Mouse (Mus musculus) liver, embryonic 16.5 days (tissue): ENCODE measurements around the gene Prkcd. TPM values are rescaled to one million over a fixed set of nuclear protein-coding genes. Genes with fewer than 3 reads are reported as not detected.

Experiments
- ATAC-seq: fragments of 200-750 bp; cut with Nextera tagmentation; 2 replicates; pipeline ENCODE4 v1.8.0; 2017; ENCODE audit warnings: low read depth, mild to moderate bottlenecking, moderate number of reproducible peaks, moderate library complexity
- H3K27ac ChIP-seq: fragments of 300-500 bp; sonication (generic); 2 replicates; pipeline ENCODE4 v1.5.1; 2014; ENCODE audit warnings: mild to moderate bottlenecking, low read length
- H3K27me3 ChIP-seq: fragments of 300-500 bp; sonication (generic); 2 replicates; pipeline ENCODE4 v1.6.1; 2014; ENCODE audit warnings: low read depth, low read length, mixed read lengths; ENCODE audit not compliant: control insufficient read depth, insufficient read depth
- H3K36me3 ChIP-seq: fragments of 300-500 bp; sonication (generic); 2 replicates; pipeline ENCODE4 v1.6.1; 2014; ENCODE audit warnings: mild to moderate bottlenecking; ENCODE audit not compliant: control insufficient read depth, insufficient read depth
- H3K4me1 ChIP-seq: fragments of 300-500 bp; sonication (generic); 2 replicates; pipeline ENCODE4 v1.6.1; 2014; ENCODE audit warnings: low read depth, low read length, mixed read lengths; ENCODE audit not compliant: control insufficient read depth
- H3K4me2 ChIP-seq: fragments of 300-500 bp; sonication (generic); 2 replicates; pipeline ENCODE4 v1.6.1; 2014; ENCODE audit warnings: low read depth, low read length, mixed read lengths
- H3K4me3 ChIP-seq: fragments of 300-500 bp; sonication (generic); 2 replicates; pipeline ENCODE4 v1.5.1; 2014; ENCODE audit warnings: low read depth, mild to moderate bottlenecking, low read length
- H3K9ac ChIP-seq: fragments of 300-500 bp; sonication (generic); 2 replicates; pipeline ENCODE4 v1.6.1; 2014; ENCODE audit warnings: low read depth, low read length
- H3K9me3 ChIP-seq: fragments of 300-500 bp; sonication (generic); replicated peaks from 2 replicates; pipeline ENCODE4 v1.6.1; 2016; ENCODE audit warnings: low read length; ENCODE audit not compliant: control insufficient read depth
- WGBS: fragments of 180-500 bp; shearing (Covaris S2); extraction: QIAGEN DNeasy Blood & Tissue Kit; methylation state at CpG from one replicate; pipeline ENCODE4 v1.1.7; 2014; ENCODE audit not compliant: insufficient replicate concordance; 5-methylcytosine and 5-hydroxymethylcytosine counted together
- polyA plus RNA-seq: library from polyadenylated mRNA; unstranded; fragments of >200 nt; fragmentation: Nextera tagmentation; extraction: Ambion mirVana; gene quantifications from 2 replicates; pipeline ENCODE4 v1.2.1, GENCODE M21; 2015

The Prkcd gene
- polyA plus RNA-seq, 1 experiment from 2014 or later = 16.3 TPM

DNA sequence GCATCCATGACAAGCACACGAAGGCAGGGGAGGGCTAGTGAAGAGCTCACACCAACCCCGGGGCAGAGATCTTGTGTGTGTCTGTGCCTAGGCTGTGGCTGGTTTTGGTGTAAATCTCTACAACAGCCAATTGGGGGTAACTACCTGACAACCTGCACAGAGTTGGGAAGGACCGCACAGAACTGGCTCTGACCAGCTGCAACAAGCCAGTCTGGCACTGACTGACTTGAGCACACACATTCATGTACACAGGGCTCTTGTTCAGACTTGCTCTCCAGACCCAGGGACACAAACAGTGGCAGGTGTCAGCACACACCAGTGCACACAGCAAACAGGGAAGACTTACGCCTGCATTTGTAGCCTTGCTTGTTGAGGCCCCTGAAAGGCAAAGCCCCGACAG is 19.2 kb downstream of the Prkcd start:
- Histone ChIP-seq H3K9me3 (no peaks in the 10 kb centered on the region), H3K27ac (no peak overlapping the region), H3K4me2 (no peak overlapping the region), H3K4me1 (no peaks in the 10 kb centered on the region; the same call in none of the 2 replicates), H3K4me3 (no peak overlapping the region), H3K9ac (no peak overlapping the region), H3K27me3 (no peaks in the 10 kb centered on the region), H3K36me3 (peaks cover 3% of the 10 kb centered on the region; the same call in 1 of the 2 replicates)
- 84% methylated on average over 5 of the region's 5 CpGs for WGBS
- no peak for ATAC-seq

DNA sequence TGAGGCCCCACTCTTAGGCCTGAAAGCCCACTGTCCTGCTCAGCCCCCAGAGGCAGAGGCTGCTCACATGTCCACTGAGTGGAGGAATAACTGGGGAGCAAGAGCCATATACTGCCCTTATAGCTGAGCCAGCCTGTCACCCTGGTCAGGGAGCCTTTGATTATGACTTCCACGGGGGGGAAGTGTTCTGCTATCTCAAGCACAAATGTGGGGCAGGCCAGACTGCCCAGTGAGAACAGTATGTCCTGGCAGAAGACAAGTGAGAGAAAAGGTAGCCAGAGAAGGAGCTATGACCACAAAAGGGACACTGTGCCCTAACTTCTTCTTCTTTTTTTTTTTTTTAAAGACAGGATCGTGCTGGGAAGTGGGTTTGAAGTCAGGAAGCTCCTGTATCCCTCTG is 28.9 kb downstream of the Prkcd start:
- no peaks in the 10 kb centered on the region for H3K27me3 ChIP-seq
- H3K4me2 ChIP-seq = no peak overlapping the region
- H3K36me3 ChIP-seq = peaks cover 2% of the 10 kb centered on the region; the same call in 1 of the 2 replicates
- peaks cover 2% of the 10 kb centered on the region; the same call in 1 of the 2 replicates for H3K4me1 ChIP-seq
- H3K9me3 ChIP-seq = no peaks in the 10 kb centered on the region
- no peak overlapping the region for H3K9ac ChIP-seq
- WGBS = 51% methylated on average over 2 of the region's 2 CpGs
- ATAC-seq = no peak
- no peak overlapping the region for H3K27ac ChIP-seq
- H3K4me3 ChIP-seq = no peak overlapping the region

DNA sequence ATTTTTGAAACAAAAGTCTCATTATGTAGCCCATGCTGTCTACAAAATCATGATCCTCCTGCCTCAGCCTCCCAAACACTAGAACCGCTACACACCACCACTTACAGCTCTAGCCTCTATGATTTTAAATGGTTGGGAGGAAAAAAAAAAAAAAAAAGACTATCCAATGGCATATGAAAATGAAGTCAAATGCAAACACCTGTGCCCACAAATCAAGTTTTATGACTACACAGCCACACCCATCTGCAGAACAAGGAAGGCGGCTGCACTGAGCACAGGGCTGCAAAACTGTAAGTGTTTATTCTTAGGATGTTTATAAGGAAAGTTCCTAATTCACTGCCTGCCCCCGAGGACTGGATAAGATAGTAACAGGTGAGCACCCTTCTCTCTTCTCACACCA is 29.6 kb downstream of the Prkcd start:
- H3K9me3 ChIP-seq = no peaks in the 10 kb centered on the region
- H3K36me3 ChIP-seq = peaks cover 2% of the 10 kb centered on the region; the same call in 1 of the 2 replicates
- H3K9ac ChIP-seq = no peak overlapping the region
- H3K27me3 ChIP-seq = no peaks in the 10 kb centered on the region
- 61% methylated on average over 3 of the region's 3 CpGs for WGBS
- no peak for ATAC-seq
- peaks cover 2% of the 10 kb centered on the region for H3K4me1 ChIP-seq
- no peak overlapping the region for H3K4me3 ChIP-seq
- no peak overlapping the region for H3K27ac ChIP-seq
- no peak overlapping the region for H3K4me2 ChIP-seq

DNA sequence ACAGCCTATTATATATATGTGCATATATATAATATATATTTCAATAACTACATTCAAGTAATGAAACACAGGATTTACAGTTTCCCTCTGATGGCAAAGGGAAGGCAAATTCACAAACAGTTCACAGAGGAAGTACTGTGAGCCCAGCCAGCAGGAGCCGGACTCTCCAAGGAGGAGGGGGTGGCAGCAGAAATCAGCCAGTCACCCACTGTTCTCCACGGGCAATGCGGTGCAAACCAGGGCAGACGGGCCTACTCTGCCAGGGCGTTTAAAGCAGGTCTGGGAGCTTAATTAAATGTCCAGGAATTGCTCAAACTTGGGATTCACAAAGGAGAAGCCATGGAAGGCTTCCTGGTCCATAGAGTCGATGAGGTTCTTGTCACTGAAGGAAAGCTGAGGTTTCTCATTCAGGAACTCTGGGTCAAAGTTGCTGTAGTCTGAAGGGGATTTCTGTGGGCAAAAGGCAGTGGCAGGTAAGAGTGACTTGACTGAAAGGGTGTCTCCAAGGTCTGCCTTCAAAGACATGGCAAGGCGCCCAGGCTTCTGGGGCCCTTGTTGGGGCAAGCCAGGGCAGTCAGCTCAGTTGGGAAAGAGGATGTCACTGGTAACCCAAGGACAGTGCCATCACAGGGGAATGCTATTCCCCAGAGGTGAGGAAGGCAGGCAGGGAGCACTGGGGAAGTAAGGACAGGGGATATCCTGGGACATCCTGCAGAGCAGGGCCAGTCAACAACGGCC is 30.3 kb downstream of the Prkcd start:
- Histone ChIP-seq H3K4me3 (no peak overlapping the region), H3K4me1 (peaks cover 2% of the 10 kb centered on the region), H3K9me3 (no peaks in the 10 kb centered on the region), H3K27me3 (no peaks in the 10 kb centered on the region), H3K9ac (no peak overlapping the region), H3K36me3 (peaks cover 2% of the 10 kb centered on the region; the same call in 1 of the 2 replicates), H3K27ac (no peak overlapping the region), H3K4me2 (no peak overlapping the region)
- ATAC-seq = no peak
- 72% methylated on average over 8 of the region's 8 CpGs for WGBS

DNA sequence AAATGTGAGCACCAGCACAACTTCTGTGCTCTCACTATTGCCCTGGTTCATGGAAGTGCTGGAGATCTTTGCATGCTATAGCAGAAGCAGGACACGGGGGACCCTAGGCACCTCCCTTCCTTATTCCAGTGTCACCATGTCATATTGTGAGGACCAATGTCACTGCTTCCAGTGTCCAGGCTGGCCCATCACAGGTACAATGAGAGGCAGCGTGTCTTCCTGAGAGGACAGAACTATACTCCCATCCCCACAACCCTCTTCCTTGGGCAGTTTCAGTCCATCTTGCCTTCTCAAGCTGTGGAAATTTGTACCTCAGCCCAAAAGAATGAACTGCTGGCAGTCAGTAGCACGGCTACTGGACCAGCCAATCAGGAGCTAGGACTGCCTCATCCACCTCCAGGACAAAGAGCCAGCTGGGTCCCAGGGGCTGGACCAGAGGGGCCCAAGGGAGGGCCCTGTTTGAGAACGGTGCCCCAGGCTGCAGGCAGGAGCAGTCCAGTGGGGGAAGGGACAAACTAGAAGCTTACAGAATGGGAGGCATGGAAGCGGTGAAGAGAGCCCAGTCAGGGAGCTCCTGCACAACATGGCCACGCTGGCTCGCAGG is 31.8 kb downstream of the Prkcd start:
- Histone ChIP-seq H3K9me3 (no peaks in the 10 kb centered on the region), H3K4me1 (peaks cover 2% of the 10 kb centered on the region), H3K27ac (peak overlapping the region; percentile 1; the same call in 1 of the 2 replicates), H3K36me3 (peaks cover 2% of the 10 kb centered on the region; the same call in 1 of the 2 replicates), H3K4me2 (no peak overlapping the region), H3K9ac (no peak overlapping the region), H3K27me3 (no peaks in the 10 kb centered on the region), H3K4me3 (no peak overlapping the region)
- WGBS = 69% methylated on average over 7 of the region's 7 CpGs
- ATAC-seq = 0 out of 2 replicates have a peak, but pooled peaks have one; percentile 30

DNA sequence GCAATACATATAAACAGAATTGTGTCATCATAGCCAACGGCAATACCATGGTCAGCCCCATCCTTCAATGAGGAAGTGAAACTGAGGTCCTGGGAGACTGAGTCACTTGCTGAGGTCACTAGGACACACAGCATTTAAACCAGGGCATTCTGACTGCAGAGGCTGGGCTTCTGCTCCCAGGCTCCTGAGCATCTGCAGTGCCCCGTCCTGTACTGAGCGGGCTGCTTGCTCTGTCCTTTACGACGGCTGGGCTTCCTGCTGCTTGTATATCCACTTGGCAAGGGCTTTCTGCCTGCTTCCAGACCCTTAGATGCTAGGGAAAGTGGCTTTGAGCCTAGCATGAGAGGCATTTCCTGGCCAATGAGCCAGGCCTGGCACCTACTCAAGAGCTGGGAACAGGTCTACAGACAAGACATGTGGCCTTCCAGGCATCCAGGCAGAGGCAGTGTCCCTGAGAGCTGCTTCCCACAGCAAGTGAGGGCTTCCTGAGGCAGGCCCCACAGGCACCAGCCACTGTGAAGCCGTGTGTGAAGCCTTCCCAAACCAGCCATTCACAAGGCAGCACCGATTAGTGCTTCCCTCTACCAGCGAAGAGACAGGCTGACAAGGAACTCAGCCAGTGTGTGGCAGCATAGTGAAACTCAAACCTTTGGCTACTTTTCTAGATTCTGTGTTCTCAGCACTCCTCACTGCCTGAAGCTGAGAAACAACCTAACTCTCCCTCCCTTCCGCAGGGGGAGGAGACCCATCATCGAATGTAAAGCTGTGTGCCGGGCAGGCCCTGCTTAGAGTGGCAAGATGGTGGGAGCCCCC is 32.5 kb downstream of the Prkcd start:
- no peaks in the 10 kb centered on the region for H3K27me3 ChIP-seq
- no peak overlapping the region for H3K4me3 ChIP-seq
- peak overlapping the region; percentile 49 for H3K27ac ChIP-seq
- no peak overlapping the region for H3K4me2 ChIP-seq
- 41% methylated on average over 11 of the region's 11 CpGs for WGBS
- no peaks in the 10 kb centered on the region for H3K36me3 ChIP-seq
- peaks cover 2% of the 10 kb centered on the region for H3K4me1 ChIP-seq
- peak; percentile 50 for ATAC-seq
- no peak overlapping the region for H3K9ac ChIP-seq
- no peaks in the 10 kb centered on the region for H3K9me3 ChIP-seq

DNA sequence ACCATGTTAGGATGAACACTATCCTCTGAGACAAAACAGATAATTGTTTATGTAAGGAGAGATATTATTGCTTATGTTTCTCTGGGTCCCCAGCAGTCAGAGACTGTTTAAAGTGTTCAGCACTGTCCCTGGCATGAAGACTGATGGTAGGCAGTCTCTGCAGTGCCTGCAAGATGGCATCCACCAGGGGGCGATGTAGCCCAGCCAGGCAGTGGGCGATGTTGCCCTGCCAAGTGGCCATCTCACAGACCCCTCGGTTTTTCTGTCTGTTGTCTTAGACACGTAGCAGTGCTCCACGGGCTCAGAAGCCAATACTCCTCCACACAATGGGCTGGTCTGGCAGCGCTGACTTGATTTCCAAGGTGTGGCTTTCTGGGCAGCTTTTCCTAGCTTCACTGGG is 34.6 kb downstream of the Prkcd start:
- no peak overlapping the region; the same call in 1 of the 2 replicates for H3K9ac ChIP-seq
- WGBS = 5% methylated on average over 6 of the region's 6 CpGs
- H3K27ac ChIP-seq = no peak overlapping the region
- H3K27me3 ChIP-seq = no peaks in the 10 kb centered on the region
- 0 out of 2 replicates have a peak overlapping the region, but pooled peaks have one; percentile 5 for H3K4me2 ChIP-seq
- no peaks in the 10 kb centered on the region for H3K36me3 ChIP-seq
- H3K4me3 ChIP-seq = no peak overlapping the region
- no peaks in the 10 kb centered on the region for H3K9me3 ChIP-seq
- H3K4me1 ChIP-seq = peaks cover 2% of the 10 kb centered on the region
- no peak for ATAC-seq

DNA sequence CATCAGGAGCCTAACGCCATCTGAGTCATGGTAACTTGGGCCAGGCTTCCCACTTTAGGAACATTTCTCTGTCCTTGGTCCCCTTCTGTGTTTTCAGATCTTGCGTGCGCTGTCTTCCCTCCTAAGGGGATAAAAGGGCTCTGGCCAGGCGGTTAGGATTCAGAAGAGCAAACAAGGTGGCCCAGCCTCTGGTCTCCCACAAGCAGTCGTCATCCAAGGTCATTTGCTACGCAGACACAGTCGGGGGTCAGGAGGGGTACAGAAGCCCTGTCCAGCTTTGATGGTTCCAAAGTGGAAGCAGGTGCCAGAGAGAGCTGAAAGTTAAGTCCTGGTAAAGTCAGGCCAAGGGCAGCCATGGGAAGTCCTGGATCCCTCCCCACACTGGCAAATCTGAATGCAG is 35.1 kb downstream of the Prkcd start:
- Histone ChIP-seq H3K27ac (no peak overlapping the region), H3K9me3 (no peaks in the 10 kb centered on the region), H3K27me3 (no peaks in the 10 kb centered on the region), H3K9ac (no peak overlapping the region), H3K36me3 (no peaks in the 10 kb centered on the region), H3K4me1 (peaks cover 2% of the 10 kb centered on the region), H3K4me3 (no peak overlapping the region), H3K4me2 (no peak overlapping the region)
- ATAC-seq = no peak
- 59% methylated on average over 7 of the region's 7 CpGs for WGBS
